Mouse (Mus musculus) liver, postnatal 0 days (tissue): Measurements from ENCODE around the gene Fancf.

Experiments used
- CTCF ChIP-seq: sonication (generic); IDR thresholded peaks from 2 replicates; pipeline ENCODE4 v1.5.1; 2016; ENCODE audit warnings: antibody characterized with exemption, low read depth
- EP300 ChIP-seq: IDR thresholded peaks from 2 replicates; pipeline ENCODE4 v1.6.1; 2016; ENCODE audit warnings: antibody characterized with exemption, low read depth, mild to moderate bottlenecking

- TF ChIP-seq EP300 (no peak), CTCF (no peak)
Measured at GRCm38 (mm10) chr7:51879136-51879723, 17.2 kb upstream of the Fancf start.
